Mouse (Mus musculus) myocyte (in vitro differentiated cells): ENCODE measurements at regions not wholly inside any gene's neighbourhood (a gene's known extent, or its start where the extent isn't known, plus 50 kb on each side); places are given as distances from the start of the nearest gene placed in this dataset.

Source experiments
- H3K27me3 ChIP-seq: one replicate; pipeline ENCODE4 v1.6.1; 2011; ENCODE audit not compliant: control insufficient read depth, insufficient read depth, insufficient read length
- H3K36me3 ChIP-seq: one replicate; pipeline ENCODE4 v1.6.1; 2011; ENCODE audit not compliant: control insufficient read depth, insufficient read depth
- H3K4me2 ChIP-seq: one replicate; pipeline ENCODE4 v1.6.1; 2011; ENCODE audit warnings: low read depth, control low read depth
- H3K4me3 ChIP-seq: one replicate; pipeline ENCODE4 v1.5.1; 2011; ENCODE audit warnings: mild to moderate bottlenecking, control low read depth, moderate library complexity
- H3K79me2 ChIP-seq: one replicate; pipeline ENCODE4 v1.6.1; 2011; ENCODE audit not compliant: control insufficient read depth, insufficient read depth
- H3ac ChIP-seq: one replicate; pipeline ENCODE4 v1.6.1; 2011; ENCODE audit not compliant: control insufficient read depth, insufficient read length
- CEBPB ChIP-seq: IDR thresholded peaks from 2 replicates; pipeline ENCODE4 v1.6.1; 2011; ENCODE audit warnings: mild to moderate bottlenecking, moderate library complexity; ENCODE audit not compliant: poor library complexity, insufficient read depth, severe bottlenecking
- E2F4 ChIP-seq: IDR thresholded peaks from one replicate; pipeline ENCODE4 v1.6.1; 2011; ENCODE audit warnings: mild to moderate bottlenecking, control low read depth, moderate library complexity; ENCODE audit not compliant: insufficient read depth
- MAX ChIP-seq: IDR thresholded peaks from one replicate; pipeline ENCODE4 v1.6.1; 2011; ENCODE audit warnings: low read depth, mild to moderate bottlenecking, control low read depth
- MYOD1 ChIP-seq, 3 experiments: IDR thresholded peaks; one replicate each; pipeline ENCODE4 v1.6.1; 2011; ENCODE audit warnings: control low read depth in 2 of 3, low read depth in 2 of 3, mild to moderate bottlenecking in 2 of 3, moderate library complexity in 1 of 3; ENCODE audit not compliant: insufficient read length in 2 of 3, control insufficient read depth in 1 of 3
- MYOG ChIP-seq, 3 experiments: IDR thresholded peaks; one replicate each; pipeline ENCODE4 v1.6.1; 2011; ENCODE audit warnings: control low read depth in 2 of 3, low read depth in 2 of 3, mild to moderate bottlenecking in 2 of 3; ENCODE audit not compliant: insufficient read length in 2 of 3, control insufficient read depth in 1 of 3, insufficient read depth in 1 of 3
- POLR2A ChIP-seq: IDR thresholded peaks from one replicate; pipeline ENCODE4 v1.6.1; 2011; ENCODE audit warnings: low read depth, mild to moderate bottlenecking, control low read depth, moderate library complexity; ENCODE audit not compliant: insufficient read length
- POLR2AphosphoS2 ChIP-seq: IDR thresholded peaks from one replicate; pipeline ENCODE4 v1.6.1; 2011; ENCODE audit warnings: low read depth, control low read depth; ENCODE audit not compliant: insufficient read length
- REST ChIP-seq: IDR thresholded peaks from one replicate; pipeline ENCODE4 v1.6.1; 2011; ENCODE audit warnings: mild to moderate bottlenecking, control low read depth, moderate library complexity; ENCODE audit not compliant: insufficient read depth, insufficient read length
- SRF ChIP-seq: IDR thresholded peaks from one replicate; pipeline ENCODE4 v1.6.1; 2011; ENCODE audit warnings: low read depth; ENCODE audit not compliant: control insufficient read depth, insufficient read length
- TCF12 ChIP-seq: IDR thresholded peaks from one replicate; pipeline ENCODE4 v1.6.1; 2011; ENCODE audit warnings: mild to moderate bottlenecking, control low read depth; ENCODE audit not compliant: poor library complexity, insufficient read depth, severe bottlenecking
- TCF3 ChIP-seq: IDR thresholded peaks from one replicate; pipeline ENCODE4 v1.6.1; 2011; ENCODE audit warnings: low read depth, control low read depth; ENCODE audit not compliant: insufficient read length
- USF1 ChIP-seq: IDR thresholded peaks from one replicate; pipeline ENCODE4 v1.6.1; 2011; ENCODE audit warnings: low read depth, mild to moderate bottlenecking, control low read depth, moderate library complexity

- TF ChIP-seq POLR2AphosphoS2 (no peak), REST (no peak), CEBPB (no peak), MYOD1 (IDR thresholded peaks at IDR 0.05; ENCODE audit: control insufficient read depth in 1 of 3, insufficient read length in 2 of 3, low read depth in 2 of 3) (no peak), MAX (no peak), USF1 (no peak), TCF3 (no peak), POLR2A (no peak), E2F4 (no peak), TCF12 (no peak), SRF (no peak), MYOG (IDR thresholded peaks at IDR 0.05; ENCODE audit: control insufficient read depth in 1 of 3, insufficient read depth in 1 of 3, insufficient read length in 2 of 3, low read depth in 2 of 3) (no peak)
- H3K36me3 ChIP-seq, result no peaks in the 10 kb centered on the region
- no peak overlapping the region for H3ac ChIP-seq
- H3K4me3 ChIP-seq, result no peak overlapping the region
- no peaks in the 10 kb centered on the region for H3K79me2 ChIP-seq
- no peak overlapping the region for H3K4me2 ChIP-seq
- no peaks in the 10 kb centered on the region for H3K27me3 ChIP-seq
Observed at GRCm38 (mm10) chr8:89217689-89218088, 173.7 kb upstream of the Sall1 start.

- Histone ChIP-seq H3K27me3 (no peaks in the 10 kb centered on the region), H3K4me2 (no peak overlapping the region)
- no peak for TF ChIP-seq POLR2A
- no peak for TF ChIP-seq MAX
- TF ChIP-seq TCF12, result no peak
- no peak for TF ChIP-seq MYOG (IDR thresholded peaks at IDR 0.05; ENCODE audit: control insufficient read depth in 1 of 3, insufficient read depth in 1 of 3, insufficient read length in 2 of 3, low read depth in 2 of 3)
- TF ChIP-seq MYOD1 (IDR thresholded peaks at IDR 0.05; ENCODE audit: control insufficient read depth in 1 of 3, insufficient read length in 2 of 3, low read depth in 2 of 3), result no peak
- TF ChIP-seq REST, result no peak
- TF ChIP-seq POLR2AphosphoS2, result no peak
- TF ChIP-seq SRF, result no peak
Observed at GRCm38 (mm10) chr8:89211931-89212330, 168.0 kb upstream of the Sall1 start.

DNA sequence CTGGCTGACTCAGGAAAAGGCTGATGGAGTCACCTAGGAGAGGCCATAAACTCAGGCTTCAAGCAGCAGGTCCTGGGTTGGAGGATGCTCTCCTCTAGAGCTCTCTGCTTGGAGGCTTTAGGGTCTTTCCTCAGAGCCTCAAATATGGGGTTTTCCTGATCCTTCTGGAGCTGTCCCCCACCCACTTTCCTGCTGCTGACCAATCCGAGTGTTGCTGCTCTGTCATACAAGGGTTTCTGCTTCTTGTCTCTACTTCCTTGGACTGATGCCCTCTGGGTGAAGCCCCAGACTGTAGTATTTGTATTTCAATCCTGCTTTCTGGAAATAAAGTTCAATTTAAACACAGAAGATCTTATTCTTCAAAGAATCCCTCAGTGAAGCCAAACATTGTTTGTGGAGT lies 166.7 kb upstream of the Sall1 start:
- Histone ChIP-seq H3K4me3 (no peak overlapping the region), H3K4me2 (no peak overlapping the region), H3K79me2 (no peaks in the 10 kb centered on the region), H3ac (no peak overlapping the region), H3K27me3 (no peaks in the 10 kb centered on the region), H3K36me3 (no peaks in the 10 kb centered on the region)
- TF ChIP-seq MYOG (IDR thresholded peaks at IDR 0.05; ENCODE audit: control insufficient read depth in 1 of 3, insufficient read depth in 1 of 3, insufficient read length in 2 of 3, low read depth in 2 of 3) (no peak), TCF12 (no peak), USF1 (no peak), CEBPB (no peak), POLR2A (no peak), TCF3 (no peak), REST (no peak), E2F4 (no peak), SRF (no peak), POLR2AphosphoS2 (no peak), MAX (no peak), MYOD1 (IDR thresholded peaks at IDR 0.05; ENCODE audit: control insufficient read depth in 1 of 3, insufficient read length in 2 of 3, low read depth in 2 of 3) (no peak)

More at GRCm38 (mm10) chr8:89211931-89212330, 168.0 kb upstream of the Sall1 start:
- Histone ChIP-seq H3K36me3 (no peaks in the 10 kb centered on the region), H3K79me2 (no peaks in the 10 kb centered on the region), H3ac (no peak overlapping the region), H3K4me3 (no peak overlapping the region)

DNA sequence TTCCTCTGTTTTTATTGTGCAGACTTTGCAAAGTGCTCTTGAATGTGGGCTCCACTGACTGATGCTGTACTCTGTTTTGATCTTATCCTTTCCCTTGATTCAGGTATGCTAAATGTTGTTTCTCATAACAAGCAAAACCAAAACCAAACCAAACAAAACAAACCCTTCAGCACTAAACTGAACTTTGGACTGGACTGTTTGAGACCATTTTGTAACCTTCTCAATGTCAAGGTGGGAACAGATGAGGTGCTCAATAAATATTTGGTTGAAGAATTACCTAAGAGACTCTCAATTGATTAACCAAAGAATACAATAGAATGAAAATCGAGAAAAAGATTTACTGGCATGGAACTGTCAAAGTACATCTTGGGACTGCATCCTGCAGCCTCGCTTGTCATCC lies 163.9 kb upstream of the Sall1 start:
- TF ChIP-seq POLR2AphosphoS2 (no peak), SRF (no peak), TCF12 (no peak), MYOD1 (IDR thresholded peaks at IDR 0.05; ENCODE audit: control insufficient read depth in 1 of 3, insufficient read length in 2 of 3, low read depth in 2 of 3) (no peak), MYOG (IDR thresholded peaks at IDR 0.05; ENCODE audit: control insufficient read depth in 1 of 3, insufficient read depth in 1 of 3, insufficient read length in 2 of 3, low read depth in 2 of 3) (no peak), CEBPB (no peak), REST (no peak)
- Histone ChIP-seq H3K79me2 (no peaks in the 10 kb centered on the region), H3K4me3 (no peak overlapping the region), H3K4me2 (no peak overlapping the region), H3K27me3 (no peaks in the 10 kb centered on the region), H3ac (no peak overlapping the region), H3K36me3 (no peaks in the 10 kb centered on the region)
